Mouse (Mus musculus) stomach, embryonic 14.5 days (tissue): ENCODE data around the gene Cacna2d1. TPM values are rescaled to one million over a fixed set of nuclear protein-coding genes. Genes with fewer than 3 reads are reported as not detected.

Experiments
- ATAC-seq: fragments of 200-750 bp; cut with Nextera tagmentation; 2 replicates; pipeline ENCODE4 v1.8.0; 2017; ENCODE audit warnings: low read depth, moderate TSS enrichment; ENCODE audit not compliant: insufficient number of reproducible peaks, insufficient read depth, low FRiP score
- H3K27ac ChIP-seq: fragments of 300-500 bp; sonication (generic); 2 replicates; pipeline ENCODE4 v1.5.1; 2014; ENCODE audit warnings: mild to moderate bottlenecking, low read length, moderate library complexity, mixed read lengths
- H3K27me3 ChIP-seq: fragments of 300-500 bp; sonication (generic); 2 replicates; pipeline ENCODE4 v1.6.1; 2014; ENCODE audit warnings: low read length, control low read depth, mixed read lengths; ENCODE audit not compliant: control insufficient read depth, insufficient read depth
- H3K36me3 ChIP-seq: fragments of 300-500 bp; sonication (generic); 2 replicates; pipeline ENCODE4 v1.6.1; 2014; ENCODE audit warnings: mild to moderate bottlenecking, control low read depth, low read length, moderate library complexity, mixed read lengths; ENCODE audit not compliant: control insufficient read depth, insufficient read depth
- H3K4me1 ChIP-seq: fragments of 300-500 bp; sonication (generic); 2 replicates; pipeline ENCODE4 v1.6.1; 2014; ENCODE audit warnings: low read length, control low read depth, mixed read lengths; ENCODE audit not compliant: control insufficient read depth, insufficient read depth
- H3K4me2 ChIP-seq: fragments of 300-500 bp; sonication (generic); replicated peaks from 2 replicates; pipeline ENCODE4 v1.6.1; 2014; ENCODE audit warnings: low read depth, low read length, control low read depth
- H3K4me3 ChIP-seq: fragments of 300-500 bp; sonication (generic); 2 replicates; pipeline ENCODE4 v1.5.1; 2014; ENCODE audit warnings: low read depth, low read length, control low read depth
- H3K9ac ChIP-seq: fragments of 300-500 bp; sonication (generic); replicated peaks from 2 replicates; pipeline ENCODE4 v1.6.1; 2014; ENCODE audit warnings: low read depth, mild to moderate bottlenecking, control low read depth, low read length, moderate library complexity, mixed read lengths
- H3K9me3 ChIP-seq: fragments of 300-500 bp; sonication (generic); 2 replicates; pipeline ENCODE4 v1.6.1; 2016; ENCODE audit warnings: low read depth, low read length, control low read depth; ENCODE audit not compliant: control insufficient read depth
- WGBS: fragments of 180-500 bp; shearing (Covaris S2); extraction: QIAGEN DNeasy Blood & Tissue Kit; methylation state at CpG from one replicate; pipeline ENCODE4 v1.1.7; 2014; 5-methylcytosine and 5-hydroxymethylcytosine counted together
- polyA plus RNA-seq: library from polyadenylated mRNA; unstranded; fragments of >200 nt; fragmentation: Nextera tagmentation; extraction: Ambion mirVana; gene quantifications from 2 replicates; pipeline ENCODE4 v1.2.1, GENCODE M21; 2014

Gene Cacna2d1
- polyA plus RNA-seq, 1 experiment from 2014 or later: 21.9 TPM

- Histone ChIP-seq H3K9ac (no peak overlapping the region), H3K27me3 (no peaks in the 10 kb centered on the region), H3K27ac (no peak overlapping the region), H3K4me1 (no peaks in the 10 kb centered on the region), H3K4me2 (no peak overlapping the region), H3K9me3 (no peaks in the 10 kb centered on the region), H3K36me3 (no peaks in the 10 kb centered on the region), H3K4me3 (no peak overlapping the region)
- ATAC-seq: 0 out of 2 replicates have a peak, but pooled peaks have one; percentile 61
- 43% methylated on average over 7 of the region's 7 CpGs for WGBS
Measured at GRCm38 (mm10) chr5:16309168-16310006, 374.9 kb downstream of the Cacna2d1 start.

GRCm38 (mm10) chr5:16314242-16314641 is 379.8 kb downstream of the Cacna2d1 start:
- H3K27me3 ChIP-seq: no peaks in the 10 kb centered on the region
- H3K9me3 ChIP-seq: no peaks in the 10 kb centered on the region
- no peak overlapping the region for H3K4me3 ChIP-seq
- H3K9ac ChIP-seq: no peak overlapping the region
- 58% methylated on average over 5 of the region's 5 CpGs for WGBS
- no peaks in the 10 kb centered on the region for H3K36me3 ChIP-seq
- no peak for ATAC-seq
- H3K4me1 ChIP-seq: no peaks in the 10 kb centered on the region
- no peak overlapping the region for H3K27ac ChIP-seq
- no peak overlapping the region for H3K4me2 ChIP-seq

- Histone ChIP-seq H3K27ac (no peak overlapping the region), H3K9ac (no peak overlapping the region), H3K27me3 (no peaks in the 10 kb centered on the region), H3K36me3 (no peaks in the 10 kb centered on the region), H3K4me1 (no peaks in the 10 kb centered on the region), H3K4me3 (no peak overlapping the region), H3K4me2 (no peak overlapping the region), H3K9me3 (no peaks in the 10 kb centered on the region)
- no peak for ATAC-seq
Measured at GRCm38 (mm10) chr5:16315983-16316390, 381.5 kb downstream of the Cacna2d1 start.

- no peak overlapping the region for H3K4me2 ChIP-seq
- 74% methylated on average over 4 of the region's 4 CpGs for WGBS
- no peak for ATAC-seq
Measured at GRCm38 (mm10) chr5:16317680-16318242, 383.3 kb downstream of the Cacna2d1 start.

GRCm38 (mm10) chr5:16326610-16327009 is 392.1 kb downstream of the Cacna2d1 start:
- no peaks in the 10 kb centered on the region for H3K9me3 ChIP-seq
- no peak overlapping the region for H3K27ac ChIP-seq
- H3K9ac ChIP-seq: no peak overlapping the region
- H3K4me3 ChIP-seq: no peak overlapping the region
- H3K4me2 ChIP-seq: no peak overlapping the region
- ATAC-seq: no peak
- 79% methylated on average over 3 of the region's 3 CpGs for WGBS
- no peaks in the 10 kb centered on the region for H3K4me1 ChIP-seq
- no peaks in the 10 kb centered on the region for H3K27me3 ChIP-seq
- H3K36me3 ChIP-seq: no peaks in the 10 kb centered on the region

More at GRCm38 (mm10) chr5:16317680-16318242, 383.3 kb downstream of the Cacna2d1 start:
- no peaks in the 10 kb centered on the region for H3K4me1 ChIP-seq
- no peaks in the 10 kb centered on the region for H3K27me3 ChIP-seq
- H3K9ac ChIP-seq: no peak overlapping the region
- no peaks in the 10 kb centered on the region for H3K36me3 ChIP-seq
- H3K9me3 ChIP-seq: no peaks in the 10 kb centered on the region
- H3K27ac ChIP-seq: no peak overlapping the region
- no peak overlapping the region for H3K4me3 ChIP-seq

GRCm38 (mm10) chr5:16345393-16345792 is 410.9 kb downstream of the Cacna2d1 start:
- H3K4me1 ChIP-seq: no peaks in the 10 kb centered on the region
- no peak overlapping the region for H3K4me2 ChIP-seq
- no peak overlapping the region for H3K4me3 ChIP-seq
- ATAC-seq: no peak
- H3K27me3 ChIP-seq: no peaks in the 10 kb centered on the region
- H3K9ac ChIP-seq: no peak overlapping the region
- no peak overlapping the region for H3K27ac ChIP-seq
- no peaks in the 10 kb centered on the region for H3K36me3 ChIP-seq
- H3K9me3 ChIP-seq: no peaks in the 10 kb centered on the region

- H3K9me3 ChIP-seq: no peaks in the 10 kb centered on the region
- WGBS: 81% methylated on average over 3 of the region's 3 CpGs
- no peak overlapping the region for H3K4me3 ChIP-seq
- H3K27ac ChIP-seq: no peak overlapping the region
- H3K4me1 ChIP-seq: no peaks in the 10 kb centered on the region
- H3K4me2 ChIP-seq: no peak overlapping the region
- ATAC-seq: no peak
- no peaks in the 10 kb centered on the region for H3K36me3 ChIP-seq
- H3K9ac ChIP-seq: no peak overlapping the region
- no peaks in the 10 kb centered on the region for H3K27me3 ChIP-seq
Measured at GRCm38 (mm10) chr5:16355816-16356215, 421.3 kb downstream of the Cacna2d1 start.

GRCm38 (mm10) chr5:16357709-16358108 is 423.2 kb downstream of the Cacna2d1 start:
- Histone ChIP-seq H3K9me3 (no peaks in the 10 kb centered on the region), H3K4me2 (no peak overlapping the region), H3K36me3 (no peaks in the 10 kb centered on the region), H3K4me3 (no peak overlapping the region), H3K9ac (no peak overlapping the region), H3K27ac (no peak overlapping the region), H3K4me1 (no peaks in the 10 kb centered on the region), H3K27me3 (no peaks in the 10 kb centered on the region)
- ATAC-seq: no peak
- WGBS: 84% methylated on average over 4 of the region's 4 CpGs
